Mouse (Mus musculus): ENCODE measurements at regions not wholly inside any gene's neighbourhood (a gene's known extent, or its start where the extent isn't known, plus 50 kb on each side); places are given as distances from the start of the nearest gene placed in this dataset.

DNA sequence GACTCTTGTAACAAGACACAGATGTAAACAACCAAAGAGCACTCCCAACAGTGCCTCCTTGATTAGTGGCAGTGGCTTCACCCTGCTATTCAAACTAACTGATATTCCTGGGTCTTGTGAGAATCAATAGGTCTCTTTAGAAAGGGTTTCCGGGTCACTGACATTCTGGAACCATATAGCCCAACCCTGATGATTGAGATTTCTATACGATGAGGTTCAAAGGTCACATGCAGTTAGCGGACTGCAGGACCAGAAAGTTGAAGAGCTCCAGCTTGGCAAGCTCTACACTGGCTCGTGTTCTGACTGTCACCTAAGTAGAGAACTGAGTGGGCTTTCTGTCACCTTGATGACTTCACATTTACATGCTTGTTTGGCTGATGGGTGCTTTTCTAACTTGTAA lies 235.4 kb upstream of the Meis1 start:
- DNase-seq: no peak

DNA sequence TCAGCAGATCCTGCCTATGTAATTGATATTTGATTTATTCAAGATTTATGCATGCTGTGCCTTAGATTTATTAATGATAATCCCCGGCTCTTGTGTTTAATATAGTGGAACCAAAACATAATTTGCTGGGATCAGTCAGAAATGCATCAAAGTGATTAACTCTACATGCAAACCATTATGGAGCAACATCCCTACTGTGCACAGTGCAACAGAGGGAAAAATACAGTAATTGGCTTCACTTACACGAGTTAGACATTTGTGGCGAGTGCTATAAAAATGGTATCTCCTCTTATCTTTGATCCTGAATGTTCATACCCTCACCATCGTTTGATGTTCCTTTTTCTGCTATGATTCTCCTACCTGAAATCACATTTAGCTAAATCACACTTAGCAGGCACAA lies 238.8 kb upstream of the Meis1 start:
- DNase-seq: no peak

DNA sequence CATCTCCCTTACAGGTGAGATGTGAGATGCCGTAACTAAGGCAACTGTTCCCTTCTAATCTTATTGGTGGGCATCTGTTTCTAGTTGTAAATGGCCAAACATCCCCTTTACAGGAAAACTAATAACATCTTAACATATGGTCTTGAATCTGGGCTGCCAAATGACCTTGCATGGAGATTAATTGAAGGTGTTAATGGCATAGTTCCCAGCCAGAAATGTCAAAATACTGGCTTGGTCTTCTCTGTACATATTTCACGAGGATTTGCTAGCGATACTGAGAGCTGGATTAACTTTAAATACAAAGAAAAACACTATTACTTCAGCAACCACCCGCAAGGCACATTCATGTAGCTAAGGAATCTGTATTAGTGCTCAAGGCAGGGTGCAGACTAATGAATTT lies 244.0 kb upstream of the Meis1 start:
- no peak for DNase-seq

DNA sequence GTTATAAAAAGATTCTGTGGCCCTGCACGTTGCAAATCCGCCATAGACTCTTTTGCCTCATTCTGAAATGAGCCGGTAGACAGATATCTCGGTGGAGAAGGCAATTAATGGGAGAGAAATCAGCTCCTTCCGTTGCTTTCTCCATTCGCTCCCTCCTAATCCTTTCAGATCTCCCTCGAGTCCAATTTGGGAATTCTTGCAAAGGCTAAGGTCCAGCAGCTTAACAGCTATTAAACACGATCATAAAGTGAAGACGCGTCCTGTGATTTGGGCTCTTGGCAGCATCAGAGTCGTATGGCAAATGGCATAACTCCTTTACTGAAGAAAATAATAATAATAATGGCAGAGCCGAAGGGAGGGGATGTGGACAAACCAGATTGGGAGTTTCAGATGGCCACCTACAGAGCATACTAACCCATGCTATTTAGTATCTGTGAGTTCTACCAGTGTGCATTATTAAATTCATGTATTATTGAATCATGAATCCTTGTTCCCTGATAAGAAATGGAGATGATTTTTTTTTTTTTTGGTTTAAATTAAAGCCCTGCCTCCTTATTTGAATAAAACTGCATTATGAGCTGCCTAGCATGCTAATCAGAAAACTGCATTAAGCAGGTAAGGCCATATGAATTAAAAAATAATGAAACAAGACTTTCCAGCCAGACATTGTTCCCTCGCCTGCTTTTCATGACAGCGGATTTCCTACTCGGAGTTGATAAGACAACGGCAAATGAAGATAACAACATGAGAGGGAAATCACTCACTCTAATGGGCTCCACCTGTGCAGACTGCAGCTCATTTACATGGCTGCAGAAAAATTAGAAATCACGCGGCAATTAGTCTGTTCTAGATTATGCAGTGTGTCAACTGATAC lies 246.2 kb upstream of the Meis1 start:
- no peak for DNase-seq

DNA sequence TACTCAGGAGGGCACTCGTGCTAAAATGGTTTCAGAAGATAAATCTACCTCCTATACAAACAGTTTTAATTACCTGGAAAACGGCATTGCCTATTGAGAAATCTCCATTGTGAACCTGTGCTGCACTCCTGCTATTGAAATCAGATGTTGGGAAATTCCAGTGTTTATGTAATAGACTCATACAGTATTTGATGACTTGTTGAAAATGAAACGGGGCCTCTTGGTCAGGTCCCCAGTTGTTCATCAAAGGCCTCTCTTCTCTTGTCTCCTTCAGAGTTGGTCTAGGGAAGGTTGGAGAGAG lies 246.8 kb upstream of the Meis1 start:
- DNase-seq: no peak

DNA sequence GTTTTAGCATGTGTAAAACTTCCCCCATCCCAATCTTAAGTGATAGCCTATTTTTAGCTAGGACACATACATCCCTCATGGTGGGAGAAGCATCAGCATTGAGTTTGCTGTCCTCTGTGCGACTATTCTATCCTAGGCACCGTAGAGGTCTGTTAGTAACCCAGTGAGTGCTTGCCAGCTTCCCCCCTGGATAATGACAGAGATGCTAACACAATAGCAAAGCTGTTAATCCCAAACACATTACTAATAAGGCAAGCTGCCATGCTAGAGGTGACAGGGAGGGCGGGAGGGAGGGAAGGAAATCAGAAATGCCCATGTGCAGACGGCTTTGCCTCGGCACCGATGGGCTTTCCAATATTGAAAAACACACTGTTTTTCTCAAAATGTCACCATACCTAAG lies 272.2 kb upstream of the Meis1 start:
- DNase-seq: no peak

DNA sequence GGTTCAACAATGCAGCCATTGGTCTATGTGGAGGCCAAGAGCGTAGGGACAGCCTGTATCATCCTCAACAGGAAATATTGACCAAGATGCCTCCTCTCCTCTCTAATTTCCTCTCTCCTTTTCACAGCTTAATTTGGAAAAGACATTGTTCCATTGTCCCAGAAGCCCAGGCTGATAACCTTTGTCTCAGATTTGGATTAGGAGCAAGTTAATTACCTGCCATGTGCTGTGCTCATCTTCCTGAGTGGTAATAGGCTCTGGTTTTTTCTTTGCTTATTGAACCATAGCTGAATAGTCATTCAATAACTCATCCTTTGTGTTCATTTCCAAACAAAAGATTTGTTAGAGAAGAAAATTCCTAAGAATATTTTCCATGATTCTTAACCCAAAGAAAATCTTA lies 280.6 kb upstream of the Meis1 start:
- no peak for DNase-seq

DNA sequence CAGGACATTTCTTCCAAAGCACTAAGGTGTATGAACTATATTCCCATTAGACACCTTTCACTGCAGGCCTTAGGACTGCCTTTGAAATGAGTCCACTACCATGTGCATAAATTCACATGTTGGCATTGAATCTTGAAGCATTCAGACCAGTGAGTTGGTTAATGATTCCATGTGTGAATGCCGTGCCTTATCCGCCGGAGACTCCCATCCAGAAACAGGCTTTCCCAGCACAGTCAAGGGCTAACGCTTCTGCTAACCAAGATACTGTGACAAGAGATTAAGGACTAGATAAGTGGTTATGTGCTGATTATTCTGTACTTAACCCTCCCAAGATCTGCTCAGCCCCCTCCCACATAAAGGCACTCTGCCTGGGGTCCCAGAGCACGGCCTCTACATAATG lies 287.9 kb upstream of the Meis1 start:
- DNase-seq: no peak

DNA sequence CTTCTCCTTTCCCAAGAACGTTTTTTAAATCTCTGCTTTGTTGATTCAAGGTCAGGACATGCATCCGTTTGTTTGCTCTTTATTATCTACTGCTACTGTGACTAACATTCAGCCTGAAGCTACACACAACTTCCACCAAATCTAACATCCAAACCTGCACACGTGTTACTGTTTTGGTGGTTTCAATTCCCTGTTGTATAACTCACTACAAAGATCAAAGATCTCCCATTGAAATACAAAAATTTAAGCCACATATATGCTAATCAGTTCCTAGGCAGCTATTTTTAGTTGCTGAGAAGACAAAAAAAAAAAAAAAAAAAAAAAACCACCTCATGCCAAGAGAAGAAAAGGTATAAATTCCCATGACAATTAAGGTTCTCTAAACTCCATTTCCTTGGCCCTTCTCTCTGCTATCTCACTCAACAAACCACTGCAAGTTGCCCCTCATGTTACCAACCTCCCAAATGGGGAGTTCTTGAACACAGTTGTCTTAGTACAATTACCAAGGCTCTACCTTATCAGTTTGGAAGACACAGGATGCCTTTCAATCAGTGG lies 312.0 kb upstream of the Meis1 start:
- no peak for DNase-seq

DNA sequence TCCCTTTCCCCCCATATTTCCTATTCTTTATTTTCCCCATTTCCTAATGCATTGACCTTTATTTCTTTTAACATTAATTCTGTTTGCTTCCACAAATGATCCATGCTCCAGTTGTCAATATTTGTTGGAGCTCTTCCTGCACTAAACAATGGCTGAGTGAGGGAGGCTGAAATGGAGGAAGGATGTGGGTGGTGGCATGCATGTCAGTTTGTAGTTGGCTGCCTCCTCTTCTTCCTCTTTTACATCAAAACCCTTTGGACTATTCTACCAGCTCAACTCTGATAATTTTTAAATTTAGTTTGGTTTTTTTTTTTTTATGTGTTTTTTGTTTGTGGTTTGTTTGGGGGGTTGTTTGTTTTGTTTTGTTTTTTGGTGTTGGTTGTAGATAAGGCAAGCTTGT lies 313.5 kb upstream of the Meis1 start:
- no peak for DNase-seq

DNA sequence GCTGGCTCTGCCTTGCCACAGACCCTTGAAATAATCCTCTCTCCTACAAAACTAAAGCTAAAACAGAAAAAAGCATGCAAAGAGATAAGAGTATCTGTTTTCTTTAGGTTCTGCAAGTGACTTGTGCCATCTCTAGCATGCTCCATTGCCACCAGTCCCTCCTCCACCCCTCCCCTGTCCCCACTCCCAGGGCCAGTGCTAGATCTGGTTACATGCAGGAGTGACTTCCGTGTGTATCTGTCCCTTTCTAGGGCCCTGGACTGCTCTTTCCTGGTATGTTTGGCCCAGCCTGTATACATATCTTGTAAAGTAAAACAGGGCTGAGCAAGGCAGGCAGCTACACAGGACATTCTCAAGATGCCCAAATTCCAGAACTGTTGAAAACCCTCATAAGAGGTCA lies 313.9 kb upstream of the Meis1 start:
- no peak for DNase-seq

DNA sequence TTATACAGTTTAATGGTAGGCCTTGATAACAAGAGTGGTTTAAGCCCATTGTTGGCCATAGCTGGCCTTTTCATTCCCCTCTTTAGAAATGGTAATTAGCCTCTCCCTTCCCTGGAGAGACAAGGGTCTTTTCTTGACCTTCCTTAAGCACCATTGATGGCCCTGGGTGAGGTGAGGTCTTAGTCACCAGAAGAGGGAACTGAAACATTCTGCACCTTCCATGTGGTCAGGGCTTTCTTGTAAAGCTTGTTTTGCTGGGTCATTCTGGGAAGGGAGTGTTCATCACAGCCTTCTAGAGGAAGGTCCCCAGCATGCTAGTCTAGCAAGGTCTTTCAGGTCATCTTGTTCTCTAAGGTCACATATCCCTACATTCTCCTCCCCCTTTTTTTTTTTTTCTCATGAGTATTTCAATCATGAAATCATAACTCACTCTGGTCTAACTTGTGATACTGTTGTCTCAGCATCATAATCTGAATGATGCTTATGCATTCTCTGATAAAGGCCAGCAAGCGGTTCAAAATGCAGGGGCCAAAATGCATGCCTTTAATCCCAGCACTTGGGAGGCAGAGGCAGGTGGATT lies 315.2 kb upstream of the Meis1 start:
- no peak for DNase-seq

DNA sequence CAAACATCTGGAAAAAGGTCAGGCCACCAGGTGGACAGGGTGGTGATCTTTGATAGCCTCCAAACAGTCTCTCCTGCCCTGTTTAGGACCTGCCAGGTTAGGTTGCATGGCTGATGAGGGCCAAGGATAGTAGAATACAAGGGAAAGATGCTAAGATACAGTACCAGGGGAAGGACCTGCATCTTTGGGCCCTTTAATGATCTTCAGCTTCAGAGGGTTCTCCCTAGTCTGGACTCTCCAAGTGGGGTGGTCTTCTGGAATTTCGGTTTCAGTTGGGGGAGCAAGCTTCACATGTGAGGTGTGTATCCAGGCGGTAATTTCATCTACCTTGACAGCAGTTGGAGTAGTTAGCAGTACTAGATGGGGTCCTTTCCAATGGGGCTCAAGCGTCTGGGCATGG lies 316.6 kb upstream of the Meis1 start:
- DNase-seq: no peak

DNA sequence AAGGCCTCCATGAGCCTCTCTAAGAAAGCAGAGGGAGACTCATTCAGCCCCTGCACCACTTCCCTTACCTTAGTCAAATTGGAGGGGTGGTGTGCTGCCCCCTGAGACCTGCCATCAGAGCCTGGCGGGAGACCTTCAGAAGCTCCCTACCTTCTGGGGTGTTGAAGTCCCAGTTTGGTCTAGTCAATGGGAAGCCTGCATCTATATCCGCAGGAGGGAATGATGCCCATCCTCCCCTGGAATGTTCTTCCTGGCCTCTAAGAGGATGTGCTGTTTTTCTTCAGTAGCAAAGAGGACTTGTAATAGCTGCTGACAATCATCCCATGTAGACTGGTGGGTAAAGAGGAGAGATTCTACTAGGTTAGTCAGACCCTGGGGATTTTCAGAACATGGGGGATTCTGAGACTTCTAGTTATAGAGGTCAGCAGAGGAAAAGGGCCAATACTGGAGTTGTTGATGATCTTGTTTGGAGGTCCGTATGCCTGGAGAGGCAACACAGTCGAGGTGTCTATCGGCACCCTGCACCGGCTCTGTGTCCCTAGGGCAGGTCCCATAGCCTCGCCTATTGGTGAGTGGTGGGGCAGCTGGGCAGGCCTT lies 321.0 kb upstream of the Meis1 start:
- DNase-seq: no peak

DNA sequence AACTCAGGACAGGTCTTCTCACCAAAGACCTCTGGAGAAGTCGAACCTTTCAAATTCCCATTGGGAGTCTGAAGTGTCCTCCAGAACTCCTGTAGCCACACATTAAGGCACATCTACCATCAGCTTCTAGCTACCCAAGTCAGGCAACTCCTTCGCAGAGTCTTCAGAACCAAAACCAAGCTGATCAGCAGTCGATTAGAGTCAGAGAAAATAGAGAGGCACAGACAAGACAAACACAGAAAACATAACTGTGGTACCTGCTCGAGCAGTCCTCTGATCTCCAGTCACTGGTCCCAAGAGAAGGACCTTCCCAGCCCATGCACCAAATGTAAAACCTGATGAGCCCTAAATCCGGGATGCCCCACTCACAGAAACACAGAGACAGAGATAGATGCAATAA lies 322.1 kb upstream of the Meis1 start:
- DNase-seq: no peak

DNA sequence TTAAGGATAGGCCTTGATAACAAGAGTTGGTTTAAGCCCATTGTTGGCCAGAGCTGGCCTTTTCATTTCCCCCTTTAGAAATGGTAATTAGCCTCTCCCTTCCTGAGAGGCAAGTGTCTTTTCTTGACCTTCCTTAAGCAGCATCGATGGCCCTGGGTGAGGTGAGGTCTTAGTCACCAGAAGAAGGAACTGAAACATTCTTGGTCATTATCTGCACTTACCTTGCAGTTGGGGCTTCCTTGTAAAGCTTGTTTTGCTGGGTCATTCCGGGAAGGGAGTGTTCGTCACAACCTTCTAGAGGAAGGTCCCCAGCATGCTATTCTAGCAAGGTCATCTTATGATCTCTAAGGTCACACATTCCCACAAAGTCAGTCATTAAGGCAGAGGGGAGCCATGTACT lies 322.6 kb upstream of the Meis1 start:
- DNase-seq: no peak

DNA sequence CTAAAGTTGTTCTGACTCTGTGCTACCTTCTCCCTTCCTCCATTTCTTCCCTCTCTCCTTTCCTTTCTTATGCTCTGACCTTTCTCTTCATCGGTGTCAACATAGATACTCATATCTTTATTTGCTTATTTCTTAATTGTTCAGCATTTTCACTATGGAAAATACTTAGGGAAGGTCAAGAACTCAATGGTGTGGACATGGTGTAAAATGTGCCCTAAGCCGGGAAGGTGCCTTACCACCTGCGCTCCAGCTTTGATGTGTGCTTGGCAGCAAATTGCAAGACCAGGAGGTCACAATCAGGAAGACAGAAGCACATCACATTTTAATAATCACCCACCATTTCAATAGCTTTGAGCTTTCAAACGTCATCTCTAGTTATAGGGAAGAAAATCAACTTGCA lies 324.0 kb upstream of the Meis1 start:
- no peak for DNase-seq

DNA sequence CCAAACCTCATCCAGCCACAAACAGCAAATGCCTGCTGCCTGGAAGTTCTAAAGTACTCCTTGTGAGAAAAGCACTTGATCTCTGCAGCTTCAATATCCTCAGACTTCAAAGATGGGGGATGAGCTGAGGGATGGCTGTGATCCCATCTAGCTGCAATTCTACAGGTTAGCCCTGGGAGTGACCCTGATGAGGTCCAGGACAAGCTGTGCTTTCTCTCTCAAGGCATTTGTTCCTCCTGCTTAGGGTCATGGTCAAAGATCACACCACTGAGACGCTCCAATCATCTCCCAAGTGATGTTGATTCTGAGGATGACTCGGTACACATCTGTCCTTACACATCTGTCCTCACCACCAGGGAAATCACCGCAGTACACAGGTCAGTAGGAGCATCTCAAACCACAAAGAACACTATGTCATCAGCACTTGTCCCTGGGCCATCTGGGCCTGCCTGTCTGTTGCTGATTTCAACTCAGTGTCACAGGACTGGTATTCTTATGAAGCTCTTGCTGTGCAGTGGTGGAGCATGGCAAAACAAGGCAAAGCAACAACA lies 327.6 kb upstream of the Meis1 start:
- no peak for DNase-seq

DNA sequence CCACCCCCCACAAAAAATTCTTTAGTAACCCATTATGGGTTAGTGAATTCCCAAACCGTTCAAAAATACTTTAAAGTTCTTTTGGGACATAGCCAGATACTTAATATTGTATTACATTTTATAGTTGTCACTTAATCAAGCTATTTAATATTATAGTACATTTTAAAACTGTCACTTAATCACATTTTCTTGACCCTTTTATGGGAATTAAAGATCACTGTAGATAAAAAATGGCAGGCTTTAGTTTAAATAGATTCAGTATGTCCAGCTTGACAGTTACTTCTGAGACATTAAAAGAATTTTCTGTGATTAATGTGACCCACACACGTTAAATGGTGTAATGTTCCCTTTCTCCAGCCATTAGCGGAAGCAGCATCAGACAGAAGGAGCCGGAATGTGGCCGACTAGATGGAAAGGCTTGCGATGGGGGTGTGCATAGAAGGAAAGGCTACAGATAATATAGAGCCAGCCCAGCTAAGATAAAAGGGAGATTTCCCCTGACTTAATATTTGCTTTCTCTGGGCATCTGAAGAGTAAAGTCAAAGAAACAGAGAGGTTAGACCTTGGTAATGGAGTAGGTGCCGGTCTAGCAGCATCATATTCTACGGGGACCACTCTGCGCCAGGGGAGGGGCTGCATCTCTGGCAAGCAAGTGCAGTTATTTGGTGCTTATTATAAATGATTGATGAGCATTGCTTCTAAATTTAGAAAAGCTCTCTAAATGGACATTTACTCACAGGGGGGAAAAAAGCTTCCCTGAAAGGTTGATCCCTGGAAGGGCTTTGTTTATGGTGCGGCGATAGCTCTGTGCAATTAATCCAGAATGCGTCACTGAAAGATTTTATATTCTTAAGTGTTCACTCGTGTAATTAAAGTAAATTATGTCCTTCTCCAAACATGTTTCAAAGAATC lies 331.8 kb upstream of the Meis1 start:
- no peak for DNase-seq

DNA sequence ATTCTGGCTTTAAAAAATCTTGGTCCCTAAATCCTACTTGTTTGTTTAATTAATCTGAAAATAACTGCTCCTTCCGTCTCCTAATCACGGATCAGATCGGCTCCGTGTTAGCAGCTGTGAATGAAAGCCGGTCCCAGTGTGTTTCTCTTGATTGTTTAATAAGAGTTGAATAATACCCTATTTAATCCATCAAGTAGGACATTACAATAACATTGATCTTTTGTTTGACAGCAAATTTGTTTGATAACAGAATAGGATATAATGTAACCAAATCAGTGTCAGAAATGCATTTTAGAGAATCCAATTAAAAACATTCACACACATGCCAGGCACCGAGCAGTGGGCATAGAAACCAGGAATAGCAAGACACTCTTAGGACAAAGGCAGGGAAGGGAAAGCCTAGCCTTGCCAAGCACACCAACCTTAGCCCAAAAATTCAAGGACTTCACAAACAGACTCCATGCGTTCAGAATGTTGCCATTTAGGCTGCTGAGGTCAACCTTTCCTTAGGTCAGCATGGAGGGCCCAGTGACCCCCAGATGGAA lies 332.5 kb upstream of the Meis1 start:
- no peak for DNase-seq

DNA sequence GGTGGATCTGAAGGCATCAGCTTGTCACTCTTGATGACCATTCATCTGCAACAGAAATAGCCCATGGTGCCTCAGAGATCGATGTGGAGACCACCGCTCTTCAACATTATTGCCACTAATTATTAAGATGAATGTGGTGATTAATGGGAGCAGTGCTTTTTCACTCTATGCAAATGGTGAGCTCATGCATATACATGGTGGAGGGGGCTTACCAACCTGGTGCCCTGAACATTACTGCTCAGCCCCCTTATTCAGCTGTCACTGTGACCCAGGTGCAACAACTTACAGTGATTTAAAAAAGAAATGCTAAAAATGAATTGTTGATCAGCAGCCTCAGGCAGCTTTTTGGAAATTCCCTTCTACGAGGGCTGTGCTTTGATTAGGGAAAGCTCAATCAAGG lies 334.9 kb upstream of the Meis1 start:
- DNase-seq: no peak

DNA sequence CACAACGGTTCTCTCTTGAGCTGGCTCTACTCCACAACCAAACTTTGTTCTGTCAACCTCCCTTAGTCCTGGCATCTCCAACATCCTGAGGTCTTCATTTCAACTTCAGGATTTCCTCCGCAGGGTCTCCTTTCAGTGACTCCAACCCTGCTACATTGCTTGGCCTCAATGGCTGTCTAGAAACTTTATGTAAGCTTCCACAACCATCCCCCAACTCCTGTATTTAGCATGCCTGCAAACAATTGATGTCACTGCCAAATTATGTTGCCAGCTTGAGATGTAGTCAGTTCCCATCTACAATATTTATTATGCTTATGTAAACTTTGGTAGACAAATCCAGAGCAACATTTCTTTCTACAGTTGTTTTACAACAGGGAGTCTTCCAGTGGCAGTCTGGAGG lies 336.4 kb upstream of the Meis1 start:
- DNase-seq: no peak

DNA sequence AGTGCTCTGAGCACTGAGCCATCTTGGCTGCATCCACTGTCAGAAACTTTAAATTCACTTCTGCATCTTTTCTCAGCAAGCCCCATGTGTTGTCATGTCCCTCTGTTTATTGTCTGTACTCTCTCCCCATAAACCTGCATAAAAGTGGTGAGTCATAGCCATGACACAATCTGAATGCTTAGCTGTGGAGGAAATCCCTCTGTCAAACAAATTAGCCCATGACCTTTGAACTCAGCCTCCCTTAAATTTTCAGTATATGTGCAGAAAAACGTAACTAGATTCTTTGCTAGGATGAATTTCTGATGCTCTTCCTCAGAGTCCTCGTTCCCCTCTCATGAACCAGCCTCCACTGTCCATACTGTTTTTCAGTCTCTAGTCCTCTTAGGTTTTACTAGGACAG lies 337.4 kb upstream of the Meis1 start:
- DNase-seq: no peak

Measured in thymus, postnatal 36 days (tissue).